14 mouse cellular contexts compared by ENCODE assay signal in genomic region chr4:152350722-152351421, GRCm38 (mm10). TPM values are rescaled to one million over a fixed set of nuclear protein-coding genes. Genes with fewer than 3 reads are reported as not detected.
DNase-seq lines count a peak whose midpoint lies in the region; ATAC-seq and TF ChIP-seq lines count a peak whose summit lies in the region.
"Had no signal": no experiment of that assay in that cellular context is flagged by ENCODE, and none has a peak within 500 bp of the region (broad histone marks: within the 10 kb centered on the region; RNA-seq: fewer than 3 reads in every experiment).

No protein-coding gene starts in this region.

- no peak for ATAC-seq in forebrain, postnatal 0 days
- ATAC-seq in midbrain, postnatal 0 days (ENCODE audit: low FRiP score), result peak; percentile 17; the same call in 1 of the 2 replicates
- ATAC-seq: liver, embryonic 12.5 days had no signal

- H3K4me1 ChIP-seq in forebrain, postnatal 0 days (ENCODE audit: insufficient read depth), result peaks cover 28% of the 10 kb centered on the region
- peaks cover 21% of the 10 kb centered on the region for H3K4me1 ChIP-seq in midbrain, postnatal 0 days (ENCODE audit: insufficient read depth, low read length)

- DNase-seq in left cerebral cortex, adult 2 months (ENCODE audit: extremely low spot score in 1 of 2, low spot score in 2 of 2), result no peak
- no peak for DNase-seq in left cerebral cortex, postnatal 14 days (ENCODE audit: low spot score in 2 of 2)
- DNase-seq in MN1 (ENCODE audit: low spot score), result peak; percentile 41
- DNase-seq in forebrain, postnatal 0 days, result no peak
- DNase-seq in midbrain, postnatal 0 days (ENCODE audit: low spot score), result no peak
- DNase-seq in testis, postnatal 10 days (ENCODE audit: low spot score), result no peak
- no peak for DNase-seq in adrenal gland, postnatal 10 days
- no peak for DNase-seq in kidney, postnatal 10 days
- DNase-seq: cerebellum, adult 8-10 months; heart, postnatal 4 days; layer of hippocampus, postnatal 36 days had no signal

- H3K9ac ChIP-seq in forebrain, postnatal 0 days, result peak overlapping the region; percentile 35; the same call in 1 of the 2 replicates
- H3K9ac ChIP-seq in midbrain, postnatal 0 days (replicated peaks; ENCODE audit: low read length, poor library complexity, severe bottlenecking), result peak overlapping the region; percentile 39
- H3K9ac ChIP-seq: embryonic facial prominence, embryonic 12.5 days; liver, embryonic 12.5 days had no signal

- H3K9me3 ChIP-seq in forebrain, postnatal 0 days (ENCODE audit: low read length), result no peaks in the 10 kb centered on the region
- H3K9me3 ChIP-seq in midbrain, postnatal 0 days (ENCODE audit: low read length), result no peaks in the 10 kb centered on the region
- H3K9me3 ChIP-seq: embryonic facial prominence, embryonic 12.5 days; liver, embryonic 12.5 days had no signal

- H3K36me3 ChIP-seq in forebrain, postnatal 0 days (ENCODE audit: insufficient read depth), result peaks cover 18% of the 10 kb centered on the region
- H3K36me3 ChIP-seq in midbrain, postnatal 0 days (ENCODE audit: insufficient read depth, low read length), result peaks cover 30% of the 10 kb centered on the region
- H3K36me3 ChIP-seq: embryonic facial prominence, embryonic 12.5 days; liver, embryonic 12.5 days had no signal

- H3K4me2 ChIP-seq in forebrain, postnatal 0 days (ENCODE audit: low read depth), result peak overlapping the region; percentile 54
- H3K4me2 ChIP-seq in midbrain, postnatal 0 days (ENCODE audit: low read depth, low read length, poor library complexity, severe bottlenecking), result peak overlapping the region; percentile 53
- H3K4me2 ChIP-seq: liver, embryonic 12.5 days had no signal

- intact Hi-C loops in left cerebral cortex, adult 2 months (cut with DNase I), result loop anchor here (5.0 kb wide), 1 partner anchor 41 kb away; no protein-coding TSS in a partner anchor
- intact Hi-C loops in left cerebral cortex, postnatal 14 days (cut with DNase I), result no loop called here

- peak overlapping the region; percentile 91 for H3K27ac ChIP-seq in left cerebral cortex, adult 2 months
- H3K27ac ChIP-seq in forebrain, postnatal 0 days (ENCODE audit: low read depth, low read length), result peak overlapping the region; percentile 96
- H3K27ac ChIP-seq in midbrain, postnatal 0 days (ENCODE audit: low read depth, low read length), result peak overlapping the region; percentile 91
- H3K27ac ChIP-seq: embryonic facial prominence, embryonic 12.5 days; kidney, postnatal 0 days; liver, embryonic 12.5 days had no signal

- WGBS in forebrain, postnatal 0 days, result 32% methylated on average over 8 of the region's 8 CpGs
- WGBS in midbrain, postnatal 0 days, result 27% methylated on average over 8 of the region's 8 CpGs

- H3K4me3 ChIP-seq in left cerebral cortex, adult 2 months, result no peak overlapping the region
- H3K4me3 ChIP-seq in forebrain, postnatal 0 days (ENCODE audit: low read depth, low read length), result no peak overlapping the region
- H3K4me3 ChIP-seq in midbrain, postnatal 0 days (ENCODE audit: low read depth, low read length), result no peak overlapping the region
- H3K4me3 ChIP-seq: embryonic facial prominence, embryonic 12.5 days; liver, embryonic 12.5 days had no signal

- TF ChIP-seq CTCF in left cerebral cortex, adult 2 months (IDR thresholded peaks at IDR 0.05), result no peak
- TF ChIP-seq CTCF in forebrain, postnatal 0 days (IDR thresholded peaks at IDR 0.05; ENCODE audit: low read depth), result no peak
- TF ChIP-seq CTCF in midbrain, postnatal 0 days (IDR thresholded peaks at IDR 0.05), result no peak

- no peaks in the 10 kb centered on the region for H3K27me3 ChIP-seq in forebrain, postnatal 0 days (ENCODE audit: insufficient read depth, low read length)
- no peaks in the 10 kb centered on the region for H3K27me3 ChIP-seq in midbrain, postnatal 0 days (ENCODE audit: insufficient read depth, low read length)

RNA-seq across cellular contexts. Expression of gene Chd5, which starts 12.4 kb away (rescaled TPM):
- 100 to 1,000 TPM; 176 to 194 TPM for total RNA-seq in left cerebral cortex, adult 2 months (2021)
- 100 to 1,000 TPM; 160 to 177 TPM for total RNA-seq in left cerebral cortex, postnatal 14 days (2021)
- total RNA-seq in forebrain, postnatal 0 days (2014; rRNA removed), result 60.0 and 76.0 TPM in 2 replicates
- 35.2 and 57.8 TPM in 2 replicates for polyA plus RNA-seq in forebrain, postnatal 0 days (2015; fragmentation: Nextera tagmentation; extraction: Ambion mirVana)
- 95.0 and 98.6 TPM in 2 replicates for total RNA-seq in midbrain, postnatal 0 days (2014; rRNA removed)
- 77.6 and 107 TPM in 2 replicates for polyA plus RNA-seq in midbrain, postnatal 0 days (2015; fragmentation: Nextera tagmentation; extraction: Ambion mirVana)
- 1 to 10 TPM; 8.8 TPM for total RNA-seq in adrenal gland, postnatal 10 days (2021)

RNA-seq across cellular contexts. Expression of gene Rpl22, which starts 25.3 kb away (rescaled TPM):
- total RNA-seq in left cerebral cortex, adult 2 months (2021), result 100 to 1,000 TPM; 171 to 172 TPM
- 100 to 1,000 TPM; 182 to 187 TPM for total RNA-seq in left cerebral cortex, postnatal 14 days (2021)
- total RNA-seq in forebrain, postnatal 0 days (2014; rRNA removed), result 313 and 387 TPM in 2 replicates
- polyA plus RNA-seq in forebrain, postnatal 0 days (2015; fragmentation: Nextera tagmentation; extraction: Ambion mirVana), result 176 and 212 TPM in 2 replicates
- 177 and 203 TPM in 2 replicates for total RNA-seq in midbrain, postnatal 0 days (2014; rRNA removed)
- polyA plus RNA-seq in midbrain, postnatal 0 days (2015; fragmentation: Nextera tagmentation; extraction: Ambion mirVana), result 125 and 148 TPM in 2 replicates
- 100 to 1,000 TPM; 484 to 487 TPM for total RNA-seq in adrenal gland, postnatal 10 days (2021)

RNA-seq across cellular contexts. Expression of gene Rnf207, which starts 32.1 kb away (rescaled TPM):
- total RNA-seq in left cerebral cortex, adult 2 months (2021), result 10 to 100 TPM; 17.0 to 18.6 TPM
- total RNA-seq in left cerebral cortex, postnatal 14 days (2021), result 1 to 10 TPM; 5.3 to 7.4 TPM
- total RNA-seq in forebrain, postnatal 0 days (2014; rRNA removed), result 2.6 and 4.4 TPM in 2 replicates
- 2.7 and 4.2 TPM in 2 replicates for polyA plus RNA-seq in forebrain, postnatal 0 days (2015; fragmentation: Nextera tagmentation; extraction: Ambion mirVana)
- total RNA-seq in midbrain, postnatal 0 days (2014; rRNA removed), result 7.6 and 15.2 TPM in 2 replicates
- 7.2 and 8.8 TPM in 2 replicates for polyA plus RNA-seq in midbrain, postnatal 0 days (2015; fragmentation: Nextera tagmentation; extraction: Ambion mirVana)
- total RNA-seq in adrenal gland, postnatal 10 days (2021), result under 1 TPM in 1 of 2 experiments, not detected in 1; 0.70 TPM

RNA-seq across cellular contexts. Expression of gene Icmt, which starts 53.8 kb away (rescaled TPM):
- 10 to 100 TPM; 49.8 to 54.3 TPM for total RNA-seq in left cerebral cortex, adult 2 months (2021)
- 10 to 100 TPM; 43.1 to 45.0 TPM for total RNA-seq in left cerebral cortex, postnatal 14 days (2021)
- 24.4 and 28.5 TPM in 2 replicates for total RNA-seq in forebrain, postnatal 0 days (2014; rRNA removed)
- 9.8 and 12.7 TPM in 2 replicates for polyA plus RNA-seq in forebrain, postnatal 0 days (2015; fragmentation: Nextera tagmentation; extraction: Ambion mirVana)
- 34.6 and 38.9 TPM in 2 replicates for total RNA-seq in midbrain, postnatal 0 days (2014; rRNA removed)
- polyA plus RNA-seq in midbrain, postnatal 0 days (2015; fragmentation: Nextera tagmentation; extraction: Ambion mirVana), result 15.7 and 17.9 TPM in 2 replicates
- total RNA-seq in adrenal gland, postnatal 10 days (2021), result 10 to 100 TPM; 30.4 to 31.6 TPM

RNA-seq across cellular contexts. Expression of gene Hes3, which starts 59.4 kb away (rescaled TPM):
- under 1 TPM; 0.30 to 0.32 TPM for total RNA-seq in left cerebral cortex, adult 2 months (2021)
- total RNA-seq in left cerebral cortex, postnatal 14 days (2021), result under 1 TPM; 0.20 to 0.42 TPM
- 0.57 TPM in 1 of 2 replicates, not detected in the other for total RNA-seq in forebrain, postnatal 0 days (2014; rRNA removed)
- polyA plus RNA-seq in forebrain, postnatal 0 days (2015; fragmentation: Nextera tagmentation; extraction: Ambion mirVana), result 0.13 TPM in 1 of 2 replicates, not detected in the other
- total RNA-seq in midbrain, postnatal 0 days (2014; rRNA removed), result not detected in 2 replicates
- polyA plus RNA-seq in midbrain, postnatal 0 days (2015; fragmentation: Nextera tagmentation; extraction: Ambion mirVana), result 0.19 and 0.36 TPM in 2 replicates
- total RNA-seq in adrenal gland, postnatal 10 days (2021), result not detected
- total RNA-seq: heart, postnatal 4 days; layer of hippocampus, postnatal 36 days had no signal
- polyA plus RNA-seq: kidney, postnatal 0 days; liver, embryonic 12.5 days had no signal
